Mouse (Mus musculus) thymus, adult 2 months (tissue): ENCODE measurements at regions not wholly inside any gene's neighbourhood (a gene's known extent, or its start where the extent isn't known, plus 50 kb on each side); places are given as distances from the start of the nearest gene placed in this dataset.

ENCODE experiments used
- CTCF ChIP-seq: fragments of 200-500 bp; IDR thresholded peaks from 2 replicates; pipeline ENCODE4 v1.5.1; 2012; ENCODE audit warnings: mild to moderate bottlenecking, control low read depth, low read length, moderate library complexity, borderline replicate concordance; ENCODE audit not compliant: control insufficient read depth, poor library complexity, insufficient read depth; ENCODE audit errors: extremely low read depth
- POLR2A ChIP-seq: fragments of 200-500 bp; IDR thresholded peaks from 2 replicates; pipeline ENCODE4 v1.6.1; 2012; ENCODE audit warnings: mild to moderate bottlenecking, low read length, control low read depth, moderate library complexity; ENCODE audit not compliant: control insufficient read depth, poor library complexity, insufficient read depth; ENCODE audit errors: extremely low read depth

DNA sequence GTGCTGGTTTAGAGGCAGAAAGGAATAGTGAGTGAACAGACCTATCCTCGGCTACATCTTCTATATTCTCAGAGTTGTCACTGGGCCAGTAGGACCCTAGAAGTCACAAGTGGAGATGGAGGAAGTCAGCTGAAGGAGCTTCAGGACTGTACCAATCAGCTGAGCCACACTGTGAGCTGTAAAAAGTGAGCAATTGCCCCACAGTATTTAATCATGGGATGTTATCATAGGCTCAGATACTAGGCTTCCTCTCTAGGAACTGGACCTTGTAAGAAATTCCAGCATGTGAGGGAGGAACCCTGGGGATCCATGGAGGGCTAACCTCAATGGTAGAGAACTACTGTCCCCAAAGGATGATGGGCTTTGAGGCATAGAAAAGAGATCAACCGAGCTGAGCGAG, 78.2 kb upstream of the Maf start:
- TF ChIP-seq POLR2A (no peak), CTCF (no peak)
